Mouse (Mus musculus) testis, adult 2 months (tissue): ENCODE data around the gene Slc4a11. TPM values are rescaled to one million over a fixed set of nuclear protein-coding genes. Genes with fewer than 3 reads are reported as not detected.
"Not testable (repeated sequence)": the region's sequence is repeated elsewhere in the genome, so short reads cannot be mapped to it uniquely, and the experiment has no call there.

Source experiments
- H3K27ac ChIP-seq: fragments of 200-500 bp; 2 replicates; pipeline ENCODE4 v1.5.1; 2012; ENCODE audit warnings: low read depth, low read length; ENCODE audit not compliant: control insufficient read depth, insufficient read depth
- H3K27me3 ChIP-seq: fragments of 200-500 bp; 2 replicates; pipeline ENCODE4 v1.6.1; 2012; ENCODE audit warnings: mild to moderate bottlenecking, low read length, moderate library complexity; ENCODE audit not compliant: control insufficient read depth, insufficient read depth
- H3K36me3 ChIP-seq: fragments of 200-500 bp; 2 replicates; pipeline ENCODE4 v1.6.1; 2012; ENCODE audit warnings: mild to moderate bottlenecking, low read length; ENCODE audit not compliant: control insufficient read depth, insufficient read depth
- H3K4me1 ChIP-seq: fragments of 200-500 bp; 2 replicates; pipeline ENCODE4 v1.6.1; 2012; ENCODE audit warnings: low read length; ENCODE audit not compliant: control insufficient read depth, insufficient read depth
- H3K4me3 ChIP-seq: fragments of 200-500 bp; 2 replicates; pipeline ENCODE4 v1.5.1; 2012; ENCODE audit warnings: low read depth, mild to moderate bottlenecking, low read length, moderate library complexity, mixed read lengths; ENCODE audit not compliant: control insufficient read depth
- CTCF ChIP-seq: fragments of 200-500 bp; IDR thresholded peaks from 2 replicates; pipeline ENCODE4 v1.5.1; 2012; ENCODE audit warnings: low read depth, mild to moderate bottlenecking, inconsistent platforms, low read length, moderate library complexity; ENCODE audit not compliant: control insufficient read depth, insufficient read depth, insufficient replicate concordance
- POLR2A ChIP-seq: fragments of 200-500 bp; IDR thresholded peaks from 2 replicates; pipeline ENCODE4 v1.6.1; 2012; ENCODE audit warnings: low read depth, mild to moderate bottlenecking, inconsistent platforms, low read length, moderate library complexity; ENCODE audit not compliant: control insufficient read depth
- polyA plus RNA-seq: library from polyadenylated mRNA; depleted of rRNA; stranded (reverse); fragments of >200 nt; gene quantifications from 2 replicates; pipeline ENCODE4 v1.2.3, GENCODE M21; 2012

Slc4a11 gene
- polyA plus RNA-seq, 1 experiment: 1.6 TPM

- H3K27me3 ChIP-seq: no peaks in the 10 kb centered on the region
- H3K27ac ChIP-seq: no peak overlapping the region
- no peak for TF ChIP-seq POLR2A
- TF ChIP-seq CTCF: no peak
- H3K4me3 ChIP-seq: no peak overlapping the region
- no peaks in the 10 kb centered on the region for H3K4me1 ChIP-seq
- H3K36me3 ChIP-seq: no peaks in the 10 kb centered on the region; the same call in 1 of the 2 replicates
These were observed 39.8 kb downstream of the Slc4a11 start for GRCm38 (mm10) chr2:130657541-130657940.

- H3K4me1 ChIP-seq: no peaks in the 10 kb centered on the region
- no peaks in the 10 kb centered on the region for H3K27me3 ChIP-seq
- no peak overlapping the region for H3K27ac ChIP-seq
- H3K4me3 ChIP-seq: no peak overlapping the region
- no peaks in the 10 kb centered on the region; the same call in 1 of the 2 replicates for H3K36me3 ChIP-seq
- TF ChIP-seq CTCF: no peak
- TF ChIP-seq POLR2A: no peak
These were observed 40.8 kb downstream of the Slc4a11 start for GRCm38 (mm10) chr2:130656536-130656935.

GRCm38 (mm10) chr2:130655660-130656339 lies 41.5 kb downstream of the Slc4a11 start:
- H3K36me3 ChIP-seq: no peaks in the 10 kb centered on the region; the same call in 1 of the 2 replicates
- no peak overlapping the region for H3K4me3 ChIP-seq
- H3K4me1 ChIP-seq: no peaks in the 10 kb centered on the region
- H3K27ac ChIP-seq: no peak overlapping the region
- no peak for TF ChIP-seq CTCF
- no peaks in the 10 kb centered on the region for H3K27me3 ChIP-seq

- no peaks in the 10 kb centered on the region for H3K4me1 ChIP-seq
- H3K36me3 ChIP-seq: no peaks in the 10 kb centered on the region; the same call in 1 of the 2 replicates
- TF ChIP-seq CTCF (no peak), POLR2A (no peak)
These were observed 43.6 kb downstream of the Slc4a11 start for GRCm38 (mm10) chr2:130653760-130654159.

GRCm38 (mm10) chr2:130653303-130653702 lies 44.0 kb downstream of the Slc4a11 start:
- Histone ChIP-seq H3K36me3 (no peaks in the 10 kb centered on the region), H3K27me3 (no peaks in the 10 kb centered on the region)

More at GRCm38 (mm10) chr2:130653760-130654159, 43.6 kb downstream of the Slc4a11 start:
- Histone ChIP-seq H3K4me3 (no peak overlapping the region), H3K27ac (no peak overlapping the region), H3K27me3 (no peaks in the 10 kb centered on the region)

GRCm38 (mm10) chr2:130649028-130649427 lies 48.3 kb downstream of the Slc4a11 start:
- not testable (repeated sequence) for H3K27ac ChIP-seq, H3K27me3 ChIP-seq, H3K4me3 ChIP-seq, H3K36me3 ChIP-seq, H3K4me1 ChIP-seq

More at GRCm38 (mm10) chr2:130653303-130653702, 44.0 kb downstream of the Slc4a11 start:
- Histone ChIP-seq H3K27ac (no peak overlapping the region), H3K4me1 (no peaks in the 10 kb centered on the region), H3K4me3 (no peak overlapping the region)
- TF ChIP-seq CTCF (no peak), POLR2A (no peak)

- Histone ChIP-seq H3K4me3 (no peak overlapping the region), H3K36me3 (no peaks in the 10 kb centered on the region), H3K27me3 (no peaks in the 10 kb centered on the region), H3K4me1 (peaks cover 9% of the 10 kb centered on the region), H3K27ac (no peak overlapping the region)
- TF ChIP-seq CTCF: no peak
- no peak for TF ChIP-seq POLR2A
These were observed 52.1 kb downstream of the Slc4a11 start for GRCm38 (mm10) chr2:130645198-130645597.
